15 mouse cellular contexts compared by ENCODE assay signal in genomic region chr3:103546166-103546565, GRCm38 (mm10). TPM values are rescaled to one million over a fixed set of nuclear protein-coding genes. Genes with fewer than 3 reads are reported as not detected.
"Had no signal": no experiment of that assay in that cellular context is flagged by ENCODE, and none has a peak within 500 bp of the region (broad histone marks: within the 10 kb centered on the region; RNA-seq: fewer than 3 reads in every experiment).

No protein-coding gene starts in this region.

- H3K36me3 ChIP-seq: lung, embryonic 15.5 days; midbrain, embryonic 13.5 days; midbrain, embryonic 15.5 days; neural tube, embryonic 12.5 days had no signal

- H3K27me3 ChIP-seq: lung, embryonic 15.5 days; midbrain, embryonic 13.5 days; midbrain, embryonic 15.5 days; neural tube, embryonic 12.5 days had no signal

- H3K27ac ChIP-seq: lung, embryonic 15.5 days; macrophage; midbrain, embryonic 13.5 days; midbrain, embryonic 15.5 days; neural tube, embryonic 12.5 days had no signal

- H3K4me3 ChIP-seq: lung, embryonic 15.5 days; megakaryocyte, embryonic 14.5 days; midbrain, embryonic 13.5 days; midbrain, embryonic 15.5 days; neural tube, embryonic 12.5 days had no signal

- H3K9me3 ChIP-seq: lung, embryonic 15.5 days; midbrain, embryonic 15.5 days; neural tube, embryonic 12.5 days had no signal

- DNase-seq: liver, postnatal 0 days; lung, adult 2 months; lung, postnatal 14 days; lung, postnatal 36 days; right cerebral cortex, postnatal 14 days; thymus, adult 18-20 months; thymus, postnatal 14 days; thymus, postnatal 36 days had no signal

- H3K4me1 ChIP-seq: lung, embryonic 15.5 days; megakaryocyte, embryonic 14.5 days; midbrain, embryonic 13.5 days; midbrain, embryonic 15.5 days; neural tube, embryonic 12.5 days had no signal

RNA-seq across cellular contexts. Expression of gene Syt6, which starts 28.9 kb away (rescaled TPM):
- total RNA-seq: monocyte, adult 5-6 weeks had no signal
- polyA plus RNA-seq: liver, postnatal 0 days; macrophage had no signal
